Mouse (Mus musculus): ENCODE measurements around the gene Trim37.

The Trim37 gene

GRCm38 (mm10) chr11:87126824-87127816 is at the start of gene Trim37:
TSS of gene Trim37 (plus strand) at chr11:87127077.
- peak; percentile 68 for DNase-seq (ENCODE audit: extremely low read depth, low read depth)

- no peak for DNase-seq (ENCODE audit: extremely low read depth, low read depth)
These were observed 43.2 kb upstream of the Trim37 start for GRCm38 (mm10) chr11:87083712-87084111.

- no peak for DNase-seq (ENCODE audit: extremely low read depth, low read depth)
These were observed 41.4 kb upstream of the Trim37 start for GRCm38 (mm10) chr11:87085461-87085860.

- peak; percentile 89 for DNase-seq (ENCODE audit: extremely low read depth, low read depth)
These were observed 40.4 kb upstream of the Trim37 start, which contains the start of gene Smg8 for GRCm38 (mm10) chr11:87086290-87086984. TSS of gene Smg8 (minus strand) at chr11:87086774.

GRCm38 (mm10) chr11:87087142-87087541 is 39.7 kb upstream of the Trim37 start:
- peak; percentile 67 for DNase-seq (ENCODE audit: extremely low read depth, low read depth)

GRCm38 (mm10) chr11:87108409-87108754 is 18.5 kb upstream of the Trim37 start, which contains the start of gene Prr11:
TSS of gene Prr11 (minus strand) at chr11:87108708.
- DNase-seq (ENCODE audit: extremely low read depth, low read depth), result no peak

GRCm38 (mm10) chr11:87108755-87109518 is 17.9 kb upstream of the Trim37 start, which contains the start of gene Ska2:
TSS of gene Ska2 (plus strand) at chr11:87109234.
- DNase-seq (ENCODE audit: extremely low read depth, low read depth), result peak; percentile 100

- no peak for DNase-seq (ENCODE audit: extremely low read depth, low read depth)
These were observed 17.2 kb upstream of the Trim37 start for GRCm38 (mm10) chr11:87109519-87110171.

GRCm38 (mm10) chr11:87110172-87110909 is 16.5 kb upstream of the Trim37 start:
- no peak for DNase-seq (ENCODE audit: extremely low read depth, low read depth)

GRCm38 (mm10) chr11:87121864-87122263 is 5.0 kb upstream of the Trim37 start:
- DNase-seq (ENCODE audit: extremely low read depth, low read depth), result no peak

GRCm38 (mm10) chr11:87125562-87125961 is 1.3 kb upstream of the Trim37 start:
- no peak for DNase-seq (ENCODE audit: extremely low read depth, low read depth)

- no peak for DNase-seq (ENCODE audit: extremely low read depth, low read depth)
These were observed 525 bp upstream of the Trim37 start for GRCm38 (mm10) chr11:87126281-87126823.

GRCm38 (mm10) chr11:87136233-87136632 is 9.4 kb downstream of the Trim37 start:
- DNase-seq (ENCODE audit: extremely low read depth, low read depth), result no peak

- DNase-seq (ENCODE audit: extremely low read depth, low read depth), result no peak
These were observed 31.1 kb downstream of the Trim37 start for GRCm38 (mm10) chr11:87158012-87158411.

GRCm38 (mm10) chr11:87162687-87163086 is 35.8 kb downstream of the Trim37 start:
- DNase-seq (ENCODE audit: extremely low read depth, low read depth), result no peak

GRCm38 (mm10) chr11:87163751-87164150 is 36.9 kb downstream of the Trim37 start:
- peak; percentile 11 for DNase-seq (ENCODE audit: extremely low read depth, low read depth)

- no peak for DNase-seq (ENCODE audit: extremely low read depth, low read depth)
These were observed 46.7 kb downstream of the Trim37 start for GRCm38 (mm10) chr11:87173625-87174024.

GRCm38 (mm10) chr11:87175031-87175430 is 48.2 kb downstream of the Trim37 start:
- no peak for DNase-seq (ENCODE audit: extremely low read depth, low read depth)

- DNase-seq (ENCODE audit: extremely low read depth, low read depth), result peak; percentile 3
These were observed 85.4 kb downstream of the Trim37 start for GRCm38 (mm10) chr11:87212313-87212712.

GRCm38 (mm10) chr11:87222686-87223085 is 95.8 kb downstream of the Trim37 start:
- DNase-seq (ENCODE audit: extremely low read depth, low read depth), result no peak

Data from MEL-GATA-1-ER (cell line).